Mouse (Mus musculus) gastrocnemius, postnatal 14 days (tissue): ENCODE measurements around the gene Fap. TPM values are rescaled to one million over a fixed set of nuclear protein-coding genes. Genes with fewer than 3 reads are reported as not detected.

Experiments
- DNase-seq: peaks from one replicate; pipeline ENCODE4 v3.0.0; 2021; ENCODE audit warnings: mixed read lengths
- intact Hi-C: fragments of 180-260 bp; cut with DNase I; formaldehyde crosslinking; loops from one replicate; pipeline ENCODE4 v1.15.1; 2025; ENCODE audit warnings: low total_unique reads
- total RNA-seq, 2 experiments: library from RNA; stranded (reverse); gene quantifications; 2 replicates each; pipeline ENCODE4 v1.2.3; 2021

The Fap gene
- total RNA-seq, 2 experiments from 2014 or later = 15.6 to 19.3 TPM

GRCm38 (mm10) chr2:62549131-62549530, 24.7 kb downstream of the Fap start:
- intact Hi-C loops = no loop called here
- no peak for DNase-seq

GRCm38 (mm10) chr2:62548104-62548503, 25.8 kb downstream of the Fap start:
- DNase-seq = no peak
- intact Hi-C loops = no loop called here

GRCm38 (mm10) chr2:62535483-62535882, 38.4 kb downstream of the Fap start:
- intact Hi-C loops = no loop called here
- DNase-seq = no peak

- intact Hi-C loops = no loop called here
- no peak for DNase-seq
Observed at GRCm38 (mm10) chr2:62531065-62531464, 42.8 kb downstream of the Fap start.

- DNase-seq = no peak
- intact Hi-C loops = no loop called here
Observed at GRCm38 (mm10) chr2:62526399-62526798, 47.5 kb downstream of the Fap start.

GRCm38 (mm10) chr2:62517790-62518189, 56.1 kb downstream of the Fap start:
- intact Hi-C loops = no loop called here
- DNase-seq = no peak

GRCm38 (mm10) chr2:62514477-62514876, 59.4 kb downstream of the Fap start:
- DNase-seq = no peak
- intact Hi-C loops = no loop called here

- DNase-seq = no peak
- intact Hi-C loops = no loop called here
Observed at GRCm38 (mm10) chr2:62513477-62513876, 60.4 kb downstream of the Fap start.

- intact Hi-C loops = no loop called here
- DNase-seq = no peak
Observed at GRCm38 (mm10) chr2:62507130-62507529, 66.7 kb downstream of the Fap start.

GRCm38 (mm10) chr2:62506441-62506840, 67.4 kb downstream of the Fap start:
- DNase-seq = no peak
- intact Hi-C loops = no loop called here

GRCm38 (mm10) chr2:62504269-62504796, 69.5 kb downstream of the Fap start:
- intact Hi-C loops = no loop called here
- DNase-seq = no peak

GRCm38 (mm10) chr2:62503326-62503725, 70.5 kb downstream of the Fap start:
- DNase-seq = no peak
- intact Hi-C loops = no loop called here

- no peak for DNase-seq
- intact Hi-C loops = no loop called here
Observed at GRCm38 (mm10) chr2:62502516-62502915, 71.4 kb downstream of the Fap start.

GRCm38 (mm10) chr2:62498821-62499220, 75.1 kb downstream of the Fap start:
- intact Hi-C loops = no loop called here
- no peak for DNase-seq

- no peak for DNase-seq
- intact Hi-C loops = no loop called here
Observed at GRCm38 (mm10) chr2:62498086-62498485, 75.8 kb downstream of the Fap start.

GRCm38 (mm10) chr2:62497333-62498002, 76.4 kb downstream of the Fap start:
- DNase-seq = no peak
- intact Hi-C loops = no loop called here

- DNase-seq = no peak
- intact Hi-C loops = no loop called here
Observed at GRCm38 (mm10) chr2:62495407-62495806, 78.5 kb downstream of the Fap start.

- no peak for DNase-seq
- intact Hi-C loops = no loop called here
Observed at GRCm38 (mm10) chr2:62489832-62490231, 84.0 kb downstream of the Fap start.

GRCm38 (mm10) chr2:62484906-62485305, 89.0 kb downstream of the Fap start:
- intact Hi-C loops = no loop called here
- DNase-seq = no peak

GRCm38 (mm10) chr2:62483550-62483949, 90.3 kb downstream of the Fap start, which contains the start of gene Gcg:
Gene Gcg, minus strand, starts transcription at chr2:62483650.
- intact Hi-C loops = no loop called here
- no peak for DNase-seq

- DNase-seq = no peak
- intact Hi-C loops = no loop called here
Observed at GRCm38 (mm10) chr2:62480285-62481198, 93.3 kb downstream of the Fap start.
